Mouse (Mus musculus) heart, postnatal 0 days (tissue): ENCODE measurements around the gene Ndc1. TPM values are rescaled to one million over a fixed set of nuclear protein-coding genes. Genes with fewer than 3 reads are reported as not detected.

Source experiments
- ATAC-seq: fragments of 200-750 bp; cut with Nextera tagmentation; 2 replicates; pipeline ENCODE4 v1.8.0; 2017; ENCODE audit warnings: low read depth, moderate number of reproducible peaks, moderate library complexity; ENCODE audit not compliant: insufficient read depth
- DNase-seq: peaks from one replicate; pipeline ENCODE4 v3.0.0-alpha.2; 2016; ENCODE audit warnings: low spot score
- H3K27ac ChIP-seq: fragments of 300-500 bp; sonication (generic); 2 replicates; pipeline ENCODE4 v1.5.1; 2014; ENCODE audit warnings: low read depth, mild to moderate bottlenecking
- H3K27me3 ChIP-seq: fragments of 300-500 bp; sonication (generic); 2 replicates; pipeline ENCODE4 v1.6.1; 2014; ENCODE audit warnings: low read length, mixed read lengths; ENCODE audit not compliant: control insufficient read depth, insufficient read depth
- H3K36me3 ChIP-seq: fragments of 300-500 bp; sonication (generic); replicated peaks from 2 replicates; pipeline ENCODE4 v1.6.1; 2014; ENCODE audit warnings: low read length, mixed read lengths; ENCODE audit not compliant: control insufficient read depth, insufficient read depth
- H3K4me1 ChIP-seq: fragments of 300-500 bp; sonication (generic); 2 replicates; pipeline ENCODE4 v1.6.1; 2014; ENCODE audit warnings: antibody characterized with exemption; ENCODE audit not compliant: control insufficient read depth, insufficient read depth
- H3K4me2 ChIP-seq: fragments of 300-500 bp; sonication (generic); 2 replicates; pipeline ENCODE4 v1.6.1; 2014; ENCODE audit warnings: low read depth, mild to moderate bottlenecking, low read length, moderate library complexity
- H3K4me3 ChIP-seq: fragments of 300-500 bp; sonication (generic); 2 replicates; pipeline ENCODE4 v1.5.1; 2014; ENCODE audit warnings: low read depth, low read length
- H3K9ac ChIP-seq: fragments of 300-500 bp; sonication (generic); replicated peaks from 2 replicates; pipeline ENCODE4 v1.6.1; 2014; ENCODE audit warnings: low read depth, low read length, mixed read lengths
- H3K9me3 ChIP-seq: fragments of 300-500 bp; sonication (generic); replicated peaks from 2 replicates; pipeline ENCODE4 v1.6.1; 2016; ENCODE audit warnings: low read length; ENCODE audit not compliant: control insufficient read depth
- CTCF ChIP-seq: IDR thresholded peaks from 2 replicates; pipeline ENCODE4 v1.5.1; 2016; ENCODE audit warnings: antibody characterized with exemption, control low read depth, low read depth
- EP300 ChIP-seq: IDR thresholded peaks from 2 replicates; pipeline ENCODE4 v1.6.1; 2016; ENCODE audit warnings: antibody characterized with exemption, low read depth
- WGBS: fragments of 180-500 bp; shearing (Covaris S2); extraction: QIAGEN DNeasy Blood & Tissue Kit; methylation state at CpG from one replicate; pipeline ENCODE4 v1.1.7; 2014; 5-methylcytosine and 5-hydroxymethylcytosine counted together
- microRNA-seq: library from miRNA; unstranded; fragments of <30 nt; microRNA quantifications from one replicate; pipeline ENCODE4, GENCODE M21; 2016
- polyA plus RNA-seq: library from polyadenylated mRNA; unstranded; fragments of >200 nt; fragmentation: Nextera tagmentation; extraction: Ambion mirVana; gene quantifications from 2 replicates; pipeline ENCODE4 v1.2.1, GENCODE M21; 2015
- total RNA-seq: library from RNA; depleted of rRNA; stranded (reverse); fragments of >200 nt; gene quantifications from 2 replicates; pipeline ENCODE4 v1.2.3, GENCODE M21; 2014; ENCODE audit warnings: low replicate concordance; rRNA removed

The Ndc1 gene
- total and polyA plus RNA-seq, 2 experiments from 2014 or later: 8.3 to 27.9 TPM

DNA sequence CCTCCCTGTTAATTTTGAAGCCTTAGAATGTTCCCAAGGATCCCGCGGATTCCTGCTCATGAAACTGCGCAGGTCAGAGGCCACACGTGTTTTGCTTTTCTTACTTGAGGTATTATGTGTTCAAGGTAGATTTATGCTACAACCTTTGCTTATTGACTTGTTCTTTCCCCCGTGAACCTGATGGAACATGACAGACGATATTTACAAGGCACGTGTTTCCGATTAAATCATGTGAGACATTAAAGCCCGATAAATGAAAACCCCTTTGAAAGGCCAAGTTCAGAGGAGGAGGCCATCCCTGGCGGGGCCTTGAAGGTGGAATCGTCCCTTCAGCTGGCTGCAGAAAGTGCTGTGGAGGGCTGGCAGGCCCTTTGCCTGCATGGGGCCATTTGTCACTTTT lies 92.9 kb downstream of the Ndc1 start:
- H3K36me3 ChIP-seq: no peaks in the 10 kb centered on the region
- WGBS: 79% methylated on average over 11 of the region's 11 CpGs
- H3K4me3 ChIP-seq: no peak overlapping the region
- no peak overlapping the region for H3K9ac ChIP-seq
- no peaks in the 10 kb centered on the region for H3K27me3 ChIP-seq
- no peak overlapping the region for H3K4me2 ChIP-seq
- H3K9me3 ChIP-seq: no peaks in the 10 kb centered on the region
- no peak for ATAC-seq
- no peak for TF ChIP-seq CTCF
- no peak for TF ChIP-seq EP300
- no peaks in the 10 kb centered on the region for H3K4me1 ChIP-seq
- H3K27ac ChIP-seq: no peak overlapping the region
- no peak for DNase-seq

Small RNA genes lying within 50 kb of the gene (microRNA-seq; reads per million reads assigned to microRNA genes)
- not detected for gene Gm24804

Other genes with a start within 250 kb of the Ndc1 start
- 120 and 156 TPM in 2 replicates for gene Tmem59, start 189.4 kb upstream of the Ndc1 start, total RNA-seq
- 323 and 340 TPM in 2 replicates for gene Tmem59, start 189.4 kb upstream of the Ndc1 start, polyA plus RNA-seq
- 1.6 and 8.3 TPM in 2 replicates for gene Tceanc2, start 188.7 kb upstream of the Ndc1 start, total RNA-seq
- 13.0 and 26.4 TPM in 2 replicates for gene Tceanc2, start 188.7 kb upstream of the Ndc1 start, polyA plus RNA-seq
- gene Ldlrad1, start 158.6 kb upstream of the Ndc1 start, total RNA-seq: not detected in 2 replicates
- 0.11 TPM in 1 of 2 replicates, not detected in the other for gene Ldlrad1, start 158.6 kb upstream of the Ndc1 start, polyA plus RNA-seq
- gene Lrrc42, start 114.3 kb upstream of the Ndc1 start, total RNA-seq: 0.53 and 4.4 TPM in 2 replicates
- gene Lrrc42, start 114.3 kb upstream of the Ndc1 start, polyA plus RNA-seq: 22.6 and 23.6 TPM in 2 replicates
- 4.9 and 37.5 TPM in 2 replicates for gene Hspb11, start 114.2 kb upstream of the Ndc1 start, total RNA-seq
- 35.0 and 35.6 TPM in 2 replicates for gene Hspb11, start 114.2 kb upstream of the Ndc1 start, polyA plus RNA-seq
- gene Dio1, start 60.6 kb upstream of the Ndc1 start, total RNA-seq: 3.0 TPM in 1 of 2 replicates, not detected in the other
- gene Dio1, start 60.6 kb upstream of the Ndc1 start, polyA plus RNA-seq: not detected in 2 replicates
- gene Yipf1, start 53.4 kb upstream of the Ndc1 start, total RNA-seq: 40.1 and 51.3 TPM in 2 replicates
- 46.7 and 49.5 TPM in 2 replicates for gene Yipf1, start 53.4 kb upstream of the Ndc1 start, polyA plus RNA-seq
- gene Glis1, start 66.8 kb downstream of the Ndc1 start, total RNA-seq: not detected in 2 replicates
- gene Glis1, start 66.8 kb downstream of the Ndc1 start, polyA plus RNA-seq: 0.11 TPM in 1 of 2 replicates, not detected in the other